Mouse (Mus musculus): ENCODE measurements around the gene Fgf12. TPM values are rescaled to one million over a fixed set of nuclear protein-coding genes. Genes with fewer than 3 reads are reported as not detected.

Gene Fgf12
- polyA plus RNA-seq (2012; rRNA removed) = 0.08 and 0.11 TPM in 2 replicates

GRCm38 (mm10) chr16:28752638-28753118 is at the start of gene Fgf12:
Gene Fgf12 (minus strand): TSS chr16:28753068.

Other genes with a start within 250 kb of the Fgf12 start
- 2.7 and 3.1 TPM in 2 replicates for gene Mb21d2, start 176.6 kb upstream of the Fgf12 start, polyA plus RNA-seq (2012; rRNA removed)